Mouse (Mus musculus) left cerebral cortex, adult 2 months (tissue): ENCODE measurements around the gene Gnai2. TPM values are rescaled to one million over a fixed set of nuclear protein-coding genes. Genes with fewer than 3 reads are reported as not detected.

Experiments used
- DNase-seq, 2 experiments: peaks; one replicate each; pipeline ENCODE4 v3.0.0; 2021 to 2022; ENCODE audit warnings: low spot score in 2 of 2, mixed read lengths in 1 of 2; ENCODE audit errors: extremely low spot score in 1 of 2
- H3K27ac ChIP-seq: fragments of 200-600 bp; 2 replicates; pipeline ENCODE4 v1.8.1; 2022
- H3K4me3 ChIP-seq: fragments of 200-600 bp; 2 replicates; pipeline ENCODE4 v1.8.1; 2022
- CTCF ChIP-seq: fragments of 200-600 bp; IDR thresholded peaks from 2 replicates; pipeline ENCODE4 v1.8.1; 2022; ENCODE audit warnings: antibody characterized with exemption, mild to moderate bottlenecking, moderate library complexity
- intact Hi-C: fragments of 180-260 bp; cut with DNase I; formaldehyde crosslinking; loops from one replicate; pipeline ENCODE4 v1.15.1; 2025
- total RNA-seq, 2 experiments: library from RNA; stranded (reverse); gene quantifications; 2 replicates each; pipeline ENCODE4 v1.2.3; 2021

Gnai2 gene
- total RNA-seq, 2 experiments from 2014 or later, result 201 to 213 TPM

DNA sequence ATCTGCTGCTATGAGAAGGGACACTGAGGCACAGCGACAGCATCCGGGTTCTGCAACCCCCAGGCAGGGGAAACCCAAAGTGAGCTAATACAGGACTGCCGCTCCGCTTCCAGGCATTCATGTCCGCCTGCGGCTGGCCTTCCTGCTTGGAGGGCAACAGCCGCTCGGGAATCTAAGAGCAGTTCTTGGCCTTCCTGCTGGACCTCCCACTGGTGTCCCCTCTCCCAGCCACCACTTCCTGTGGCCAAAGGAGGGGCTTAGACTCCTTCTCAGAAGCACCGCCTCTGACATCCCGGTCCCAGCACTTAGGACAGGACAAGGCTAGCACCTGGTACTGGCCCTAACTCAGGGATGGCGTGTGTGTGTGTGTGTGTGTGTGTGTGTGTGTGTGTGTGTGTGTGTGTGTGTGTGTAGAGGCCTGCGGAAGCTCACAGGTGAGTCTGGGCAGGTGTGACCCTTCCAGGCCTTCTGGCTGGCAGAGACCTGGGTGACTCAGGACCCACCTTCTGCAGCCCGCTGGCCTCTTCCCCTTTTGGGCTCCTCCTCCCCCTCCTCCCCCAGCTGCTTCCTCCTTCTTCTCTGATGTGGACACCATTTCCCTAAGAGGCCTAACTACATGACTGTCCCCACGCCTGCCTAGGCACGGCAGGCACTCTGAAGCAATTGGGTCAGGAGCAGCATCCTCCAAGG lies 6.3 kb downstream of the Gnai2 start:
- Histone ChIP-seq H3K4me3 (no peak overlapping the region), H3K27ac (peak overlapping the region; percentile 79)
- TF ChIP-seq CTCF, result no peak
- intact Hi-C loops, result no loop called here
- no peak for DNase-seq

DNA sequence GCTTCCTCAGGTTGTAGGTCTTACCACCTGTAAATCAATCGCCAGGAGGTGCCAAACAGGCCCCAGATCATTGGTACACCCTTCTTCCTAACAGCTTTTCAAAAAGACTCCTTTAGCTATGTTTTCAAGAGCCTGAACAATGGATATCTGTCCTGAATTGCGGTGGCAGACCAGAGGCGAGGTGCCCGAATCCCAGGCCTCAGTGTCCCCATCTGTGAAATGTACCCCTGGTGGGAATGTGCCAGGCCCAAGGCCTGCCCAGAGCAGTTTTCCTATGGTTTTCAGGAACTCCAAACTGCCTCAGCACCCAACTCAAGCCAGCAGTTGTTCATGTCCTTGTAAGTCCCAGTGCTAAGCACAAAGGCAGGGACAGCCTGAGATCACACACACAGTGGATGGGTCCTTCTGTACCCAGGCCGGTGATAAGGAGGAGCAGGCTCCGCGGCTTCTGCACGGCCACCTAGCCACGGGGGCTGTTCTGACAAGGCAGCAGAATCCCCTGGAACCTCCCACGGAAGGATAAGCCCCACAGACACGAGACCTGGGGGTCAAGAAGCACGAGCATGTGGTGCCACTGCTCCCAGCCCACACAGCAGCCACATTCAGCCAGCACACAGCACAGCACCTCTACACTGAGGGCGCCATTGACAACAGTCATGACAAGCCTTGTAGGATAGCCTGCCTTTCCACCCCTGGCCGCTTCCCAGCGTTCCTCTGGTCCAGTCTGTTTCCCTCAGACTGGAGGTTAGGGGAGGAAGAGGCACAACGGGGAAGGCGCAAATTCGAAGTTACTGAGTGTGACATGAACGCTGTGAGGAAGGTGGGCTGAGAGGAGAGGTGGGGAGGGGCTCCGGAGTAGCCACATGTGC lies 7.5 kb downstream of the Gnai2 start:
- Histone ChIP-seq H3K4me3 (no peak overlapping the region), H3K27ac (peak overlapping the region; percentile 79)
- DNase-seq, result no peak
- TF ChIP-seq CTCF, result no peak
- intact Hi-C loops, result no loop called here

DNA sequence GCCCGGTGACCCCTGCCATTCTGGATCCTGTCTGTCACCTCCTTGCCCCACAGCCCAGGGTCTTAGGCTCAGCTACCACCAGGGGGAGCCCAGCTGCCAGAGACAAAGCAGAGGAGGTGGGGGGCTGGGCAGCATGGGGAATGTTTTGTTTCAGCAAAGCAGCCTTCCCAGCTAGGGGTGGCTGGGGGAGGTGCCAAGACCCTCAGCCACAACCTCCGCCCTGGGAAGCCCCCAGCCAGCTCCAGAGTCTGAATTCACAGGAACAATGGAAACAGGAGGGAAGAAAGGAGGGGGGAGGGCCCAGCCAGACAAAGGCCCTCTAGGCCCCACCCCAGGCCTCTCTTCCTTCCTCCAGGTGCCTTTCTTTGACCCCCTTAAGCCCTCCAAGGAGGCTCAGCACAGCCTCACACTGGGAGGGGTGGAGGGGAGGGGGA lies 8.3 kb downstream of the Gnai2 start:
- H3K4me3 ChIP-seq, result no peak overlapping the region
- intact Hi-C loops, result loop anchor here (1.0 kb wide), 1 partner anchor 17 kb away; no protein-coding TSS in a partner anchor
- peak; percentile 87 for TF ChIP-seq CTCF
- H3K27ac ChIP-seq, result peak overlapping the region; percentile 79
- peak; percentile 77 to 79 for DNase-seq

DNA sequence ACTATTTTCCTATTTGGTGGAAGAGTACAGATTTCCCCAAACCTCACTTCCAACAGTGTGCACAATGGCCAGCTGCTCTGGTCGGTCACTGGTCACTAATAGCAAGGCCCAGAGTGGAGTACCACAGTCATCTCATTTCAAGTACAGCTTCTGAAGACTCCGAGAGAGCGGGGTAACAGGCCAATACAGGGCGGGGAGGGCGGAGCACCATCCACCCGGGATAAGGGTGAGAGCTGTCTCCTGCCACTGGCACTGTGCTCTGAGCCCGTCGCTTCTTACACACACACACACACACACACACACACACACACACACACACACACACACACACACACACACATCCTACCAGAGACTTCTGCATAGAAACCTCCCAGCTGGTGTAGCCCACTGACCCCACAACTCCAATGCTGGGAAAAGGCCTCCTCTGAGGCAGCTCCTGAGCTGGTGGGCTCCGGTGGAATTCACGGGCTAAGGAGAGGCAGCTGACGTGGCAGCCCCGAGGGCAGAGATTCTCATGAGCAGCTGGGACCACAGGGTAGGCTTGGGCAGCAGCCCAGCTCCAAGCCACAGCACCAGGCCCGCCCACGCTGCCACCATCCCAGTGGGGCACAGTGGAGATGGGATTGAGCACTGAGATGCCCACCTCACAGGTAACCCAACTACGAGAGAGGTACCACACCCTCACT lies 8.9 kb downstream of the Gnai2 start:
- intact Hi-C loops, result loop anchor here (1.0 kb wide), 1 partner anchor 18 kb away; no protein-coding TSS in a partner anchor
- Histone ChIP-seq H3K4me3 (no peak overlapping the region), H3K27ac (peak overlapping the region; percentile 79)
- TF ChIP-seq CTCF, result no peak
- DNase-seq, result no peak

DNA sequence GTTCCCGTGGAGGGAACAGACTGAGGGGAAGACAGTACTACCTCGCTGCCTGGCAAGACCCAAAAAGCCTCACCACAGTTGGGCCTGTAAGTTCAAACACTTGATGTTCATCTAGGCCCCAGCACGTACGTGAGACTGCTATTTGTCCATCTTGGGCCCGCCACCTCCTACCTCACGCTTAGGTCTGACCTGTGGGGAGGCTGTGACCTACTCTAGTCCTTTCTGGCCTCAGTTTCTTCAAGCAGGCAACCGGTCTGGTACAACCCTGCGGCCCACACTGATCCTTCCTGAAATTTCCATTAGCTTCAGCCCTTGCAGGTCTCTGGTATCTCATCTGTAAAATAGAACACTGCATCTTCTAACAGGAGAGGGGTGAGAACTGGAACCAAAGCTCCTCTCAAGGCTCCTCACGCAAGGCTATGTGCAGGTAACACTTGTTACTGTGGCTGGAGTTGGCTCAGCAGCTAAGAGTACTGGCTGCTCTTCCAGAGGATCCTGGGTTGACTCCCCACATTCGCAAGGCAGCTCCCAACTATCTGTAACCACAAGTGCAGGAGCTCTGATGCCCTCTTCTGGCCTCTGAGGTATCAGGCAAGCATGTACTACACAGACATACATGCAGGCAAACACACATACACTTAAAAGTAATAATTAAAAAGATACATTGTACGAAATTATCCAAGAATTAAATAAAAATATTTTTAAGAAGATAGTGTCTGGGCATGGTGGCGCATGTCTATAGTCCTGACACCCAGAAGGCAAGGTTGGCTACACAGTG lies 9.6 kb downstream of the Gnai2 start:
- intact Hi-C loops, result loop anchor here (1.0 kb wide), 1 partner anchor 19 kb away; no protein-coding TSS in a partner anchor
- no peak overlapping the region for H3K4me3 ChIP-seq
- no peak for DNase-seq
- TF ChIP-seq CTCF, result peak; percentile 25
- H3K27ac ChIP-seq, result peak overlapping the region; percentile 56

- DNase-seq, result no peak
- peak overlapping the region; percentile 56 for H3K27ac ChIP-seq
- TF ChIP-seq CTCF, result no peak
- intact Hi-C loops, result no loop called here
- H3K4me3 ChIP-seq, result no peak overlapping the region
Observed at GRCm38 (mm10) chr9:107624951-107625350, 10.2 kb downstream of the Gnai2 start.

DNA sequence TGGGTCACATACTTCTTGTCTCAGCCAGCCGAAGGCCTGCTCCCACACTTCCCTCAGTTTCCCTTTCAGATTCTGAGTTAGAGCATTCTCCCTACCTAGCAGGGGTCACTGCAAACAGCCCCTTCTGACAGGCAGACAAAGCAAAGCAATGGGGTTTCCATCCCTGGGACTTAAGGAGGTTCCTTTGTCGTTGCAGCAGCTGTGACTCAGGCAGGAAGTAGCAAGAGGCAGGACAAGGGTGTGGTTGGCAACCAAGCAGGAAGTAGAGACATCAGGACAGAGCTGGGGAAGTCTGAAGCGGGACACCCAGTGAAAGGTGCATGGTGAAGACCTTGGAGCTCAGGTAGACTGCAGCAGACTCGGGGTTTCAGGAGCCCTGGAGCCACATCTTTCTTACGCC lies 10.6 kb downstream of the Gnai2 start:
- intact Hi-C loops, result no loop called here
- TF ChIP-seq CTCF, result no peak
- Histone ChIP-seq H3K27ac (peak overlapping the region; percentile 56), H3K4me3 (no peak overlapping the region)
- no peak for DNase-seq

DNA sequence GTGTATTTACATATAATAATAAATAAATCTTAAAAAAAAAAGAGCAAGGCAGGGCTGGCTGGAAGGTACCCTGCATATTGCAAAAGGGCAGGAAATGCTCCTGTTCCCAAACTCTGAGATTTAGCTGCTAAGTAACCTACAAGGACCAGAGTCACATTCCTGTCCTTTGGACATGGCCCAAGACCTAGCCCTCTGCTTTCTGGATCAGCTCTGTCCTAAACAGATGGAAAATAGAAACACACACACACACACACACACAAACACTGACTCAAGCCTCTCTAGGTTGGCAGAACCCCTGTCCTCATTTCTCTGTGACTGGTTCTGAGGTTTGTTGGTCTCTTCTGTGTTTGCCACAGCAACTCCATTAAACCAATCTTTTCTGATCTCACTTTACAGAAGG lies 14.2 kb downstream of the Gnai2 start:
- Histone ChIP-seq H3K4me3 (no peak overlapping the region), H3K27ac (no peak overlapping the region)
- no peak for TF ChIP-seq CTCF
- DNase-seq, result no peak
- intact Hi-C loops, result no loop called here

DNA sequence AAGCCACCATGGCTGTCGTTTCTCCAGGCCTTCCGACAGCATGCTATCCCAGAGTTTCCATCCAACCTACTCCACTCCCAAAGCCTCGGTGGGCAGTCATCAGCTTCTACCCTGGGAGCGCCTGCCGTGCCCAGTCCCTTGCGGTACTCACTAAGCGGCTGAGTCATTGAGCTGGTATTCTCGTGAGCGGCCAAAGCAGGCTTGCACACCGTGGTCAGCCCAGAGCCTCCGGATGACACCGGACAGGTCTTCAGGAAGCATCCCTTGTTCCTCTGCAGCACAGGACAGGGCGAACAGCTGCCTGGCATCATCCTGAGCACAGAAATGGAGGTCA lies 15.7 kb downstream of the Gnai2 start:
- no peak for TF ChIP-seq CTCF
- Histone ChIP-seq H3K4me3 (no peak overlapping the region), H3K27ac (0 out of 2 replicates have a peak overlapping the region, but pooled peaks have one; percentile 64)
- no peak for DNase-seq
- intact Hi-C loops, result no loop called here

DNA sequence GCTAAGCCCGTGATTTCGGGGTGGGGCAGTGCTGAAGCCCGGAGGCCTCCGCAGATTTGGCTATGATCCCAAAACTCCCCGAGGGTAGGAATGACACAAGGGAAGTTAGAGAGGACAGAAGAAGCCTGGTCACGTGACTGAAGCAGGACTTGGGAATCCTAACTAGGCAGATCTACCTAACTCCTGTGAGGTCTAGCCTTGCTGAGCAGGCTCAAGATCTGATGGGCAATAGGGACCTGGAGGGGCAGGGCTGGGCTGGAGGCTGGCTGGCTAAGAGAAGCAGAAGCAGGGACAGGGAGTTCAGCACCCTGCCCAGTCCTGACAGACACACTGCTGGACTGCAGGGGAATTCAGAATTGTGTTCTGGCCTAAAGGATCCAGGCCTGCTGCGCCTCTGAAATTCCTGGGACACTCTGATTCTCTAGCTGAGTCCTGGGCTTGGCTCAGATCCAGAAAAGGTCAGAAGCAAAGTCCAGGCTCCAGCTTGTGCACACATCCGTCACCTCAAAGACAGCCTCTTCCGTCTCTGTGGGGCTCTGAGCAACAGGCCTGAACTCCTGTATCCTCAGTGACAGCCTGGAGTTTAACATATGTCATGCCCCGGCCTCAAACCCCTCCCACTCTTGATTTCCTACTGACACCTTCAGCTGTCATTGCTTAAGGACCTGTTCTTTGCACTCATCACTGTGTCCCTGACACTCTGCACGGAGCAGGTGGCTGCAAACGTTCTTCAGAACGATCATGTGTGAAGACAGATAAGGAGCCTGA lies 16.2 kb downstream of the Gnai2 start:
- H3K4me3 ChIP-seq, result no peak overlapping the region
- no peak for TF ChIP-seq CTCF
- H3K27ac ChIP-seq, result peak overlapping the region; percentile 64
- DNase-seq, result no peak
- intact Hi-C loops, result no loop called here

DNA sequence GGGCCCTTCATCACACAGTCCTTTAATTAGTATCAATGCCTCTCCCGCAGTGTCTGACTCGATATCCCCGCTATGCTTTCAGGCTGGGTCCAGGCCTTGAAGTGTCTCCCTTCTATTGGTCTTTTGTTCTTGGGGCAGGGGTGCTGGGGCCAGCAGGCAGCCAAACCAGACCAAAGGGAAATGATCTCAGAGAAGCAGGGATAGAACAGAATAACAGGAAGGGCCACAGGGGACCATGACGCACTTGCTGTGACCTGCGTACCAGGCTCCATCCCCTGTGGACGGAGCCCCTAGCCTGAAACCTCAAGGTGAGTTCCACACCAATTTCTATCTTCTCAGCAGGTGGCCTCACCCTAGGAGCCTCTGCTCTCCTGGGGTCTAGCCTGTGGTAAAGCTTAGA lies 17.1 kb downstream of the Gnai2 start:
- peak overlapping the region; percentile 64 for H3K27ac ChIP-seq
- intact Hi-C loops, result no loop called here
- DNase-seq, result no peak
- no peak overlapping the region for H3K4me3 ChIP-seq
- TF ChIP-seq CTCF, result no peak
